Mouse (Mus musculus) kidney, postnatal 0 days (tissue): ENCODE data around the gene Foxa3. TPM values are rescaled to one million over a fixed set of nuclear protein-coding genes. Genes with fewer than 3 reads are reported as not detected.

Experiments
- ATAC-seq: fragments of 200-750 bp; cut with Nextera tagmentation; replicated peaks from 2 replicates; pipeline ENCODE4 v1.8.0; 2017; ENCODE audit warnings: low read depth, moderate number of reproducible peaks, moderate TSS enrichment, moderate library complexity; ENCODE audit not compliant: low FRiP score
- DNase-seq: peaks from one replicate; pipeline ENCODE4 v3.0.0-alpha.2; 2016; ENCODE audit warnings: low spot score
- H3K27ac ChIP-seq: fragments of 300-500 bp; sonication (generic); 2 replicates; pipeline ENCODE4 v1.5.1; 2014; ENCODE audit warnings: mild to moderate bottlenecking
- H3K27me3 ChIP-seq: fragments of 300-500 bp; sonication (generic); 2 replicates; pipeline ENCODE4 v1.6.1; 2014; ENCODE audit warnings: low read length, mixed read lengths; ENCODE audit not compliant: insufficient read depth
- H3K36me3 ChIP-seq: fragments of 300-500 bp; sonication (generic); 2 replicates; pipeline ENCODE4 v1.6.1; 2014; ENCODE audit warnings: low read length, mixed read lengths; ENCODE audit not compliant: insufficient read depth
- H3K4me1 ChIP-seq: fragments of 300-500 bp; sonication (generic); replicated peaks from 2 replicates; pipeline ENCODE4 v1.6.1; 2014; ENCODE audit warnings: antibody characterized with exemption, low read length, mixed read lengths; ENCODE audit not compliant: insufficient read depth
- H3K4me2 ChIP-seq: fragments of 300-500 bp; sonication (generic); 2 replicates; pipeline ENCODE4 v1.6.1; 2014; ENCODE audit warnings: mild to moderate bottlenecking, low read length, moderate library complexity, mixed read lengths
- H3K4me3 ChIP-seq: fragments of 300-500 bp; sonication (generic); replicated peaks from 2 replicates; pipeline ENCODE4 v1.5.1; 2014; ENCODE audit warnings: low read depth, low read length
- H3K9ac ChIP-seq: fragments of 300-500 bp; sonication (generic); 2 replicates; pipeline ENCODE4 v1.6.1; 2014; ENCODE audit warnings: low read depth, low read length
- H3K9me3 ChIP-seq: fragments of 300-500 bp; sonication (generic); replicated peaks from 2 replicates; pipeline ENCODE4 v1.6.1; 2016; ENCODE audit warnings: low read length, inconsistent platforms, mixed read lengths
- CTCF ChIP-seq: IDR thresholded peaks from 2 replicates; pipeline ENCODE4 v1.5.1; 2016; ENCODE audit warnings: antibody characterized with exemption, low read depth, mild to moderate bottlenecking, moderate library complexity
- WGBS: fragments of 180-500 bp; shearing (Covaris S2); extraction: QIAGEN DNeasy Blood & Tissue Kit; methylation state at CpG from one replicate; pipeline ENCODE4 v1.1.7; 2014; 5-methylcytosine and 5-hydroxymethylcytosine counted together
- polyA plus RNA-seq: library from polyadenylated mRNA; unstranded; fragments of >200 nt; fragmentation: Nextera tagmentation; extraction: Ambion mirVana; gene quantifications from 2 replicates; pipeline ENCODE4 v1.2.1, GENCODE M21; 2015

The Foxa3 gene
- polyA plus RNA-seq, 1 experiment from 2014 or later: 0.53 TPM

DNA sequence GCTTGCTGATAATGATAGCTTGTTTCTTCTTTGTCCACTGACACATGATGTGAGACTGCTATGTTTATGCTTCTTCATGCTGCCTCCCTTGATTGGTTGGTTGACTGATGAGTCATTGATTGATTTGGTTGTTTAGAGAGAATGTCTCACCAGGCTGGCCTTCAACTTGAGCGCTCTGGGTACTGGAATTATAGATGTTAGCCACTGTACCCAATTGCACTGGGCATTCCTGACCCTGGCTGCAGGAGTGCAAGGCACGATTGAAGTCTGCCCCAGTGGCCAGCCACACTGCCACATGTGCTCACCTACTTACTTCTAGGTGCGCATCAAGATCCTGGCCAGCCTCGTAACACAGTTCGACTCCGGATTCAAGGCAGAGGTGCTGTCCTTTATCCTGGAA lies 21.3 kb upstream of the Foxa3 start:
- Histone ChIP-seq H3K27me3 (no peaks in the 10 kb centered on the region), H3K4me1 (no peaks in the 10 kb centered on the region), H3K9me3 (no peaks in the 10 kb centered on the region), H3K9ac (no peak overlapping the region), H3K27ac (no peak overlapping the region), H3K36me3 (peaks cover 91% of the 10 kb centered on the region), H3K4me3 (no peak overlapping the region), H3K4me2 (no peak overlapping the region)
- no peak for ATAC-seq
- no peak for DNase-seq
- 96% methylated on average over 6 of the region's 6 CpGs for WGBS
- no peak for TF ChIP-seq CTCF

DNA sequence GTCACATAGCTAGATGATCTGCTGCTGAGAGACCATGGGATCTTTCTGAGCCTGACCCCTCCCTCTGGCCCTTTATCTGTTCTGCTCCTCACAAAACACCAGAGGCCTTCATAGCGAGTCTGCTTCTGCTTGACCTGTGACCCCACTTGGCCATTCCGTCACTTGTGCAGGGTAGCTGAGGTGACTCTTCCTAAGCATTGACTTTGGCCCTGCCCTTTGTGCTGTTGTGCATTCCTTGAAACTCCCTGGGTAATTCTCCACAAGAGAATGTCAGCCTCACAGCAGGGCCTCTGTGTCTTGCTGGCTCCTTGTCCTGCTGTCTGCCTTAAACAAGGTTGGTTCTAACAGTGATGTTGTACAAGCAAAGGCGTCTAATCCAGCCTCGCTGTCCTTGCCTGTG lies 8.3 kb upstream of the Foxa3 start:
- Histone ChIP-seq H3K27me3 (no peaks in the 10 kb centered on the region), H3K4me2 (no peak overlapping the region), H3K4me3 (no peak overlapping the region), H3K36me3 (peaks cover 64% of the 10 kb centered on the region), H3K9me3 (no peaks in the 10 kb centered on the region), H3K4me1 (no peaks in the 10 kb centered on the region), H3K9ac (no peak overlapping the region), H3K27ac (no peak overlapping the region)
- TF ChIP-seq CTCF: no peak
- no peak; the same call in 1 of the 2 replicates for ATAC-seq
- DNase-seq: no peak
- 85% methylated on average over 4 of the region's 4 CpGs for WGBS

DNA sequence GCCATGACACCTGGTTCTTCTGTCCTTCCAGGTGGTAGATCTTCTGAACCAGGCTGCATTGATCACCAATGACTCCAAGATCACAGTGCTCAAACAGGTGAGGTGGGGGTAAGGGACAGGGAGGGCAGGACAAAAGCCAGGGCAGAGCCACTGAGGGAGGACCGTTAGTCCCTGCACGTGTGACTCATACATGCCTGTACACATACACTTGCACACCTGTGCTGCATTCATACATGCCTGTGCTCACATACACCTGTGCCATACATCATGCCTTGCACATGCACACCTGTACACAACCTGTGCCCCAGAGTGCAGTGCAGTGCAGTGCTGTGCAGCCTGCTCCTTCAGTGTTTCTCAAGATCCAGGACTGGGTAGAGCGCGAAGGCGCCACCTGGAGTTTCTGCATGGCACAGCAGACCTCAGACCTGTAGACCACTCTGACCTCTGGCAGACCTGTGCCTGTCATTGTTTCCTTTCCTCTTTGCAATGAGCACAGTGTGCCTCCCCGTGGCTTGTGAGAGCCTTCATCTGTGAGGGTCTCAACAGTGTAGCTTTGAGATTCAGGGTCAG lies 5.8 kb upstream of the Foxa3 start:
- H3K27me3 ChIP-seq: no peaks in the 10 kb centered on the region
- H3K4me1 ChIP-seq: 0 out of 2 replicates have a peak, but pooled peaks cover 9% of the 10 kb centered on the region
- 62% methylated on average over 6 of the region's 6 CpGs for WGBS
- no peak overlapping the region for H3K4me2 ChIP-seq
- DNase-seq (peak; percentile 70), ATAC-seq (peak; percentile 55)
- H3K36me3 ChIP-seq: peaks cover 40% of the 10 kb centered on the region
- H3K27ac ChIP-seq: no peak overlapping the region
- peak; percentile 76 for TF ChIP-seq CTCF
- H3K4me3 ChIP-seq: no peak overlapping the region
- no peaks in the 10 kb centered on the region for H3K9me3 ChIP-seq
- H3K9ac ChIP-seq: no peak overlapping the region

DNA sequence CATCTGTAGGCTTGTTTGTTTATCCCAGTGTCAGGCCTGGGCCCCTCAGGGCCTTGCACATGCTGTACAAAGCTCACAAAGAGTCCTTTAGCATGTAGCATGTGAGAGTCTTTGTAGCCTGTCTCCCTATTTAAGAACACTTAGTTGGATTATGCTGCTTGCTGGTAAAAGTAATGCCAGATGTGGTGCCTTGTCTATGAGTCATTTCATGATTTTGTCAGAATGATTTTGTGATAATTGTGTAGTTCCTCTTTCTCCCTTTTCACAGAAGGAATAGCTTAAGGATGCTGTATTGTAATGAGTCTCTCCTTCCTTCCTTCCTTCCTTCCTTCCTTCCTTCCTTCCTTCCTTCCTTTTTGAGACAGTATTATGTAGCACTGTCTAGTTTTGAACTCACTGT lies 4.7 kb upstream of the Foxa3 start:
- peaks cover 34% of the 10 kb centered on the region for H3K36me3 ChIP-seq
- no peak overlapping the region for H3K9ac ChIP-seq
- H3K4me1 ChIP-seq: 0 out of 2 replicates have a peak, but pooled peaks cover 9% of the 10 kb centered on the region
- no peak for TF ChIP-seq CTCF
- no peak overlapping the region for H3K27ac ChIP-seq
- peaks cover 7% of the 10 kb centered on the region; the same call in 1 of the 2 replicates for H3K27me3 ChIP-seq
- H3K4me3 ChIP-seq: no peak overlapping the region
- no peaks in the 10 kb centered on the region for H3K9me3 ChIP-seq
- no peak overlapping the region for H3K4me2 ChIP-seq
- ATAC-seq (no peak), DNase-seq (no peak)

DNA sequence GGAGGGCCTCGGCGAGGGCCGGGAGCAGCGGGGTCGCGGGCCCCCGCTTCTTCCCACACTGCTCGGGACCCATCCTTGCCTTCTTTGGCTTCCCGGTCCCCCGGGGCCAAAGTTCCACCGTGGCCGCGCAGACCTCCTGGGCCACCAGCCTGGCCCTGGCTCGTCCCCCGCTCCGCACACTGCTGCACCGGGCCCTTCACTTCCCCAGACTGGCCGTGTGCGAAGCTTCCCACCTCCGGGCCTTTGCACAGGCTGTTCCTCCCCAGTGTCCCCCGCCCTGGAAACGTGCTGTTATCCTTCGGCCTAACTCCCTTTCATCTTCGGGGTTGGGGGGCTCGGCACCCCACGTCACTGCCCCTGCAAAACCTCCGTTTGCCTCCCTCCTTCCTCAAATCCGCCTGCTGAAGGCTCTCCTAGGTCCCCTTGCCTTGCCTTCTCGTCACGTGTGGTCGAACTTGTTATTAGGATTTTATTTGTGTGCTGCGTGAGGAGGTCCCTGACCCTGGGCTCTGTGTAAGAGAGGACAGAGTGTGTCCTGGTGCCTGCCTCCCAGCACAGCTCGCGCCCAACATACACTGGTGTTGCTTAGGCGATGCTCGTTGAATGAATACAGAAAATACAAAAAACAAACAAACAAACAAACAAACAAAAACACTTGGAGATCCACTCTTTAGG lies 1.4 kb upstream of the Foxa3 start:
- peak; percentile 57 for ATAC-seq
- under 1% methylated on average over 29 of the region's 36 CpGs for WGBS
- peaks cover 15% of the 10 kb centered on the region for H3K27me3 ChIP-seq
- H3K27ac ChIP-seq: peak overlapping the region; percentile 38; the same call in 1 of the 2 replicates
- H3K4me3 ChIP-seq: peak overlapping the region; percentile 90
- H3K36me3 ChIP-seq: peaks cover 5% of the 10 kb centered on the region
- no peaks in the 10 kb centered on the region for H3K9me3 ChIP-seq
- no peak for TF ChIP-seq CTCF
- H3K4me2 ChIP-seq: peak overlapping the region; percentile 74
- 0 out of 2 replicates have a peak, but pooled peaks cover 9% of the 10 kb centered on the region for H3K4me1 ChIP-seq
- peak; percentile 46 for DNase-seq
- peak overlapping the region; percentile 88 for H3K9ac ChIP-seq

DNA sequence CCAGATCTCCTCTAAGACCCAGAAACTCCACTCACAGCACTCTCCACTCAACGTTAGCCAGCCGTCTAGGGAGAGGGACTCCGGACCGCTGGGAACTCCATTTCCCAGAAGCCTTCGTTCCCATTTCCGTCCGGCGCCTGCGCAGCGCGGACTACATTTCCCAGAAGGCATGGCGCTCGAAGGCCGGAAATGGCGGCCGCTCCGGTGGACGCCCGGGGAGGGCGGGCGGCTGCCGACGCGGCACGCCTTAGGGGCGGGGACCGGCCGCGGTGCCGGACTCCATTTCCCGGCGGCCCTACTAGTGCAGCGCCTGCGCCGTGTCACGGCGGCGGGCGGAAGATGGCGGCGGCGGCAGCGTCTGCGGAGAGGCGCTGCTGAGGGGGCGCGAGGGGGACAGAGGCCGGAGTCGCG lies 763 bp upstream of the Foxa3 start, which contains the start of gene Sympk:
Gene Sympk, plus strand, starts transcription at position 282 of the 411 bp plus-strand sequence.
- Histone ChIP-seq H3K36me3 (no peaks in the 10 kb centered on the region), H3K27me3 (peaks cover 15% of the 10 kb centered on the region), H3K27ac (peak within 1 kb of the TSS; percentile 38; the same call in 1 of the 2 replicates), H3K4me3 (peak within 1 kb of the TSS; percentile 90), H3K9me3 (no peaks in the 10 kb centered on the region), H3K4me2 (peak within 1 kb of the TSS; percentile 74), H3K4me1 (0 out of 2 replicates have a peak, but pooled peaks cover 9% of the 10 kb centered on the region), H3K9ac (peak within 1 kb of the TSS; percentile 88)
- no peak for TF ChIP-seq CTCF
- WGBS: under 1% methylated on average over 49 of the region's 50 CpGs
- ATAC-seq (peak; percentile 96), DNase-seq (peak; percentile 98)
